Mouse (Mus musculus) MEL (cell line): ENCODE data around the gene Cplx2.

Source experiments
- CHD2 ChIP-seq: IDR thresholded peaks from 2 replicates; pipeline ENCODE4 v1.6.1; 2011; ENCODE audit warnings: low read length, improper control_type of control experiment
- CTCF ChIP-seq, 3 experiments: IDR thresholded peaks in 2 of 3; conservative IDR thresholded peaks in 1 of 3; 2 replicates each; pipeline ENCODE4 v1.5.1; 2011 to 2012; ENCODE audit warnings: low read length in 3 of 3, low read depth in 2 of 3, mild to moderate bottlenecking in 2 of 3, improper control_type of control experiment in 1 of 3, inconsistent platforms in 1 of 3, mixed read lengths in 1 of 3, moderate library complexity in 1 of 3; ENCODE audit not compliant: control insufficient read depth in 1 of 3, insufficient read depth in 1 of 3, poor library complexity in 1 of 3, severe bottlenecking in 1 of 3
- GATA1 ChIP-seq: IDR thresholded peaks from 2 replicates; pipeline ENCODE4 v1.6.1; 2011; ENCODE audit warnings: low read depth, low read length, improper control_type of control experiment
- JUND ChIP-seq: IDR thresholded peaks from 2 replicates; pipeline ENCODE4 v1.6.1; 2011; ENCODE audit warnings: low read depth, mild to moderate bottlenecking, improper control_type of control experiment, low read length
- MAX ChIP-seq: IDR thresholded peaks from 2 replicates; pipeline ENCODE4 v1.6.1; 2011; ENCODE audit warnings: low read length, improper control_type of control experiment
- MAZ ChIP-seq: IDR thresholded peaks from 2 replicates; pipeline ENCODE4 v1.6.1; 2012; ENCODE audit warnings: low read depth, mild to moderate bottlenecking, inconsistent platforms, low read length, improper control_type of control experiment
- NRF1 ChIP-seq: IDR thresholded peaks from 2 replicates; pipeline ENCODE4 v1.6.1; 2014; ENCODE audit warnings: low read depth, mild to moderate bottlenecking, inconsistent platforms, low read length, improper control_type of control experiment, moderate library complexity; ENCODE audit not compliant: poor library complexity, insufficient read depth, severe bottlenecking
- POLR2A ChIP-seq, 2 experiments: IDR thresholded peaks; 2 replicates each; pipeline ENCODE4 v1.6.1; 2011 to 2012; ENCODE audit warnings: low read length in 2 of 2, mild to moderate bottlenecking in 2 of 2, control low read depth in 1 of 2, improper control_type of control experiment in 1 of 2, low read depth in 1 of 2, moderate library complexity in 1 of 2; ENCODE audit not compliant: control insufficient read depth in 1 of 2, insufficient read depth in 1 of 2, poor library complexity in 1 of 2
- POLR2AphosphoS5 ChIP-seq: IDR thresholded peaks from 2 replicates; pipeline ENCODE4 v1.6.1; 2012; ENCODE audit warnings: low read depth, borderline replicate concordance, mild to moderate bottlenecking, inconsistent platforms, low read length, moderate library complexity, mixed read lengths
- RCOR1 ChIP-seq: IDR thresholded peaks from 2 replicates; pipeline ENCODE4 v1.6.1; 2012; ENCODE audit warnings: low read depth, mild to moderate bottlenecking, inconsistent platforms, low read length, improper control_type of control experiment
- TBP ChIP-seq: IDR thresholded peaks from 2 replicates; pipeline ENCODE4 v1.8.0; 2011; ENCODE audit warnings: low read depth, low read length, improper control_type of control experiment
- ZNF384 ChIP-seq: IDR thresholded peaks from 2 replicates; pipeline ENCODE4 v1.6.1; 2012; ENCODE audit warnings: low read depth, mild to moderate bottlenecking, inconsistent platforms, low read length, improper control_type of control experiment

- TF ChIP-seq MAZ (no peak), NRF1 (no peak), CTCF (IDR thresholded peaks at IDR 0.05 in 2 of 3, conservative IDR thresholded peaks at IDR 0.05 in 1 of 3; ENCODE audit: control insufficient read depth in 1 of 3, insufficient read depth in 1 of 3, low read depth in 2 of 3, low read length in 3 of 3, poor library complexity in 1 of 3, severe bottlenecking in 1 of 3) (no peak), GATA1 (no peak), POLR2AphosphoS5 (no peak), TBP (no peak), CHD2 (no peak), RCOR1 (no peak), POLR2A (IDR thresholded peaks at IDR 0.05; ENCODE audit: control insufficient read depth in 1 of 2, insufficient read depth in 1 of 2, low read depth in 1 of 2, low read length in 2 of 2, poor library complexity in 1 of 2) (no peak), MAX (no peak), ZNF384 (no peak), JUND (no peak)
Measured at GRCm38 (mm10) chr13:54368181-54368580, 3.0 kb upstream of the Cplx2 start.
